Mouse (Mus musculus) forebrain, embryonic 11.5 days (tissue): ENCODE results near the gene Adprh. TPM values are rescaled to one million over a fixed set of nuclear protein-coding genes. Genes with fewer than 3 reads are reported as not detected.

ENCODE experiments used
- ATAC-seq: fragments of 200-750 bp; cut with Nextera tagmentation; replicated peaks from 2 replicates; pipeline ENCODE4 v1.8.0; 2017; ENCODE audit warnings: moderate TSS enrichment; ENCODE audit not compliant: low FRiP score
- DNase-seq: peaks from one replicate; pipeline ENCODE4 v3.0.0-alpha.2; 2017; ENCODE audit warnings: low spot score
- H3K27ac ChIP-seq: fragments of 300-500 bp; sonication (generic); 2 replicates; pipeline ENCODE4 v1.5.1; 2014; ENCODE audit warnings: low read depth, low read length
- H3K27me3 ChIP-seq: fragments of 300-500 bp; sonication (generic); 2 replicates; pipeline ENCODE4 v1.6.1; 2014; ENCODE audit warnings: mild to moderate bottlenecking, low read length, mixed read lengths; ENCODE audit not compliant: control insufficient read depth, insufficient read depth
- H3K36me3 ChIP-seq: fragments of 300-500 bp; sonication (generic); 2 replicates; pipeline ENCODE4 v1.6.1; 2014; ENCODE audit warnings: mild to moderate bottlenecking, low read length, moderate library complexity, mixed read lengths; ENCODE audit not compliant: control insufficient read depth, insufficient read depth
- H3K4me1 ChIP-seq: fragments of 300-500 bp; sonication (generic); replicated peaks from 2 replicates; pipeline ENCODE4 v1.6.1; 2014; ENCODE audit warnings: low read length, mixed read lengths; ENCODE audit not compliant: control insufficient read depth, insufficient read depth
- H3K4me2 ChIP-seq: fragments of 300-500 bp; sonication (generic); 2 replicates; pipeline ENCODE4 v1.6.1; 2014; ENCODE audit warnings: low read depth, mild to moderate bottlenecking, low read length, moderate library complexity, mixed read lengths; ENCODE audit not compliant: severe bottlenecking
- H3K4me3 ChIP-seq: fragments of 300-500 bp; sonication (generic); 2 replicates; pipeline ENCODE4 v1.5.1; 2014; ENCODE audit warnings: low read depth, low read length
- H3K9ac ChIP-seq: fragments of 300-500 bp; sonication (generic); 2 replicates; pipeline ENCODE4 v1.6.1; 2014; ENCODE audit warnings: low read length
- H3K9me3 ChIP-seq: fragments of 300-500 bp; sonication (generic); 2 replicates; pipeline ENCODE4 v1.6.1; 2016; ENCODE audit warnings: low read length, mixed read lengths; ENCODE audit not compliant: control insufficient read depth
- WGBS: fragments of 180-500 bp; shearing (Covaris S2); extraction: QIAGEN DNeasy Blood & Tissue Kit; methylation state at CpG from one replicate; pipeline ENCODE4 v1.1.7; 2014; 5-methylcytosine and 5-hydroxymethylcytosine counted together
- polyA plus RNA-seq: library from polyadenylated mRNA; unstranded; fragments of >200 nt; fragmentation: Nextera tagmentation; extraction: Ambion mirVana; gene quantifications from 2 replicates; pipeline ENCODE4 v1.2.1, GENCODE M21; 2014

The Adprh gene
- polyA plus RNA-seq, 1 experiment from 2014 or later = 135 TPM

DNA sequence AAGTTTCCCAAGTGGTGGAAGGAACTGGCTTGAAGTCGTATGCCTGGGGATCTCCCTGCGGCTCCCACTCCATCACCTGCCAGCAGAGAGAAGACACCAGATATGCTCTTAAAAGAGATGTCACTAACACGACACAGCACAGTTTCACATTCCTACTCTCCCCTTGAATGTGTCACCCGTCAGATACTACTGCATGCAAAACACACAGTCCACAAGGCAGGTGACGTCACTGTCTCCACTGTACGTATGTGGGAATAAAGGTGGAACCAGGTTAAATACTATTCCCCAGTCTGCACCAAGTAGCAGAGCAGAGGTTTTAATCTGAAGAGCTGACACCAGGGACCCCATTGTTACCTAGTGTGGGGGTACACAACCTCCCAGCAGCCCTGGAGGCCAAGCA lies 12.1 kb downstream of the Adprh start:
- peaks cover 8% of the 10 kb centered on the region for H3K36me3 ChIP-seq
- no peaks in the 10 kb centered on the region for H3K9me3 ChIP-seq
- H3K27me3 ChIP-seq = no peaks in the 10 kb centered on the region
- DNase-seq (no peak), ATAC-seq (no peak)
- no peaks in the 10 kb centered on the region for H3K4me1 ChIP-seq
- WGBS = 88% methylated on average over 6 of the region's 6 CpGs
- H3K4me3 ChIP-seq = no peak overlapping the region
- no peak overlapping the region for H3K9ac ChIP-seq
- H3K27ac ChIP-seq = no peak overlapping the region
- H3K4me2 ChIP-seq = no peak overlapping the region

DNA sequence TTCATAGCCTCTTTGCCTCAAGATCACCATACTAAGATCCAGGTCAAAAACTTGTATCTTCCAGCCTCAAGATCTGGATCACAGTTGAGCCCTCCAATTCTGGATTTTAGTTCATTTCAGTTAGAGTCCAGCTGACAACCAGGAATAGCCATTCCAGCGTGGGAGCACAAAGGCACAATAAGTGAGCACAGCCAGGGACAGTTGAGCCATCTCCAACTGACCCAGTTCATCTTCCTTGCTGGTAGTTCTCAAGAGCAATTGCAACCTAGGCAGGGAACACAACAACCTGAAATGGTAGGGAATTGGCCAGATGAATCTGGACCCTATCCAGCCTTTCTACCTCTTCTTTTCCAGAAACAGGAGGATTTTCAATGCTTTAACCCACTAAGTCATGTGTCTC lies 13.3 kb downstream of the Adprh start:
- ATAC-seq (no peak), DNase-seq (no peak)
- H3K4me2 ChIP-seq = no peak overlapping the region
- WGBS = 92% methylated on average over 1 of the region's 1 CpGs
- H3K27me3 ChIP-seq = no peaks in the 10 kb centered on the region
- H3K36me3 ChIP-seq = no peaks in the 10 kb centered on the region
- H3K9me3 ChIP-seq = no peaks in the 10 kb centered on the region
- H3K4me3 ChIP-seq = no peak overlapping the region
- no peak overlapping the region for H3K9ac ChIP-seq
- H3K27ac ChIP-seq = no peak overlapping the region
- no peaks in the 10 kb centered on the region for H3K4me1 ChIP-seq

DNA sequence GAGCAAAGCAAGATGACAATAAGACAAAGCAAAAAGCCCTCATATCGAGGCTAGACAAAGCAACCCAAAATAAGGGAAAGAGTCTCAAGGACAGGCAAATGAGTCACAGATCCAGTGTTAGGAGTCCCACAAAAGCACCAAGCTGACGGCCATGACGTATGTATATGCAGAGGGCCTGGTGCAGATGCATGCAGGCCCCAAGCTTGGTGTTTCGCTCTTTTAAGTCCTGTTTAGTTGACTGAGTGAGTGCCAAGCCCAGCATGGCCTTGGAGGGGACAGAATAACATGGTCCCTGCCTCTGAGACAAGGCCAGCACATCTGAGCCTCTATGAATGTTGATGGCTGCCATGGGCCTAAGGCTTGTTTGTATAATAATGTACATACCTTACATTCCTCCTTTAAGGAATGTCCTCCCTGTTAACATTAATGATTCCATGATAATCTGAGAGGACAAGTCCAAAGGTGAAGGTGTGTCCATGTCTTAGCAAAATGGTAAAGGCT lies 18.2 kb downstream of the Adprh start:
- no peaks in the 10 kb centered on the region for H3K9me3 ChIP-seq
- WGBS = 85% methylated on average over 4 of the region's 4 CpGs

DNA sequence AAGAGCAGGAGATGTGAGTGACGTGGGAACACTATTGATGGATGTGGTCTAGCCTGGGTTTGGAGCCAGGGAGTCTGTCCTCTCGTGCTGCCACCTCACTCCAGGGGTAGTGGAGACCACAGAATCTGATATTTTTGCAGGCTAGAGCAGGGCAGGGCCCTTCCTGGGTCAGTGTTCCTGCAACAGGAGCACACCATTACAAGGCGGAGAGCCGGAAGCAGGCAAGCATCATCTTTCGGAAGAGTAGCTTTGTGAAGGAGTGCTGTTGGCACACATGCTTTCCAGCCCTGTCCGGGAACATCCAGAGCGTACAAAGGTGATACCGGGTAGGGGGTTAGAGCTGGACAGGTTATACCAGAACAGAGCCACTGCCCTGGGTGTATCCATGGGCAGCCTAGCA lies 19.0 kb downstream of the Adprh start:
- Histone ChIP-seq H3K4me1 (no peaks in the 10 kb centered on the region), H3K27ac (no peak overlapping the region), H3K4me2 (no peak overlapping the region), H3K9me3 (no peaks in the 10 kb centered on the region), H3K4me3 (no peak overlapping the region), H3K36me3 (no peaks in the 10 kb centered on the region), H3K27me3 (no peaks in the 10 kb centered on the region), H3K9ac (no peak overlapping the region)
- 91% methylated on average over 8 of the region's 8 CpGs for WGBS
- DNase-seq = no peak
- ATAC-seq = no peak

More for the DNA sequence above, 18.2 kb downstream of the Adprh start:
- H3K9ac ChIP-seq = no peak overlapping the region
- H3K36me3 ChIP-seq = no peaks in the 10 kb centered on the region
- H3K27ac ChIP-seq = no peak overlapping the region
- H3K4me2 ChIP-seq = no peak overlapping the region
- H3K4me3 ChIP-seq = no peak overlapping the region
- no peaks in the 10 kb centered on the region for H3K27me3 ChIP-seq
- no peak for ATAC-seq
- H3K4me1 ChIP-seq = no peaks in the 10 kb centered on the region
- DNase-seq = no peak

DNA sequence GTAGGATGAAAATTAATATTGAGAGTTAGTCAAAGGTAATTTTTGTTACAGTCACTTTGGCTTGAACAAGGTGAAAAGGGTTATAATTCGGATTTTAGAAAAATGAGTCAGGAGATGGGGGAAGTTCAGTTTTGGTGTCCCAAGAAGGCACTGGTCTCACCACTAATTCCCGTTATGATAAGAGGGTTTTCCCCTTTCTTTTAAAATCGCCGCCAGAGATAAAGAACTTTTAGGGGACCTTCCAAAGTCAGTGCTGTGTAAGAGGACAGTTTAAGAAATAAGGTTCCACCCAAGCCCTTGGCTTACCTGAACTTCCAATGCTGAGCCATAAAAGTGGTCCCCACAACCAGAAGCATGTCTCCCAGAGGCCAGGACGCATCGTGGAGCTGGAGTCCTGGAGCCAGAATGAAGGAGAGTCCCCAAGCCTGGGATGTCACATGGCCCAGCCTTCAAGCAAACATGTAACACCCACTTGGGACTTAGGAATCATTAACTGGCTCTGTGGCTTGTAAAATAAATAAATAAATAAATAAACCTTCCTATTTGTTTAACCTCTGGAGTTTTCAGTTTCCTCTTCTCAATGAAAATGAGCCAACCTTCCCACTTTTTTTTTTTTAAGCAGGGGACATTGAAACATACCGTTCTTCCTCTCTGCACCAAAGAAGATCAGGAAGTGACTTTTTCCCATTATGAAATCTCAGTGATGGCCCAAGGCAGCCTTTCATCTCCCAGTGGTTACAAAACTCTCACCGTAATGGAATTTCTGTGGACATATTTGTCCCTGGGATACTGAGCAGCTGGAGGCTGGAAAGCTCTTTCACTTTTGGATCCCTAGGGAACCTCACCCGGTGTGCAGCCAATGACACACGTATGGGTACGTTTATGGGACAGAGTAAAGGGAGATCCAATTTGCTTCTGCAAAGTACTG lies 19.7 kb downstream of the Adprh start, which contains the start of gene Pla1a:
Gene Pla1a, minus strand, starts transcription at position 648 of the 928 bp plus-strand sequence.
- 88% methylated on average over 11 of the region's 11 CpGs for WGBS
- Histone ChIP-seq H3K4me3 (no peak within 1 kb of the TSS), H3K4me1 (no peaks in the 10 kb centered on the region), H3K27ac (no peak within 1 kb of the TSS), H3K9me3 (no peaks in the 10 kb centered on the region), H3K4me2 (no peak within 1 kb of the TSS), H3K36me3 (no peaks in the 10 kb centered on the region), H3K9ac (no peak within 1 kb of the TSS), H3K27me3 (no peaks in the 10 kb centered on the region)
- ATAC-seq = no peak
- DNase-seq = no peak

DNA sequence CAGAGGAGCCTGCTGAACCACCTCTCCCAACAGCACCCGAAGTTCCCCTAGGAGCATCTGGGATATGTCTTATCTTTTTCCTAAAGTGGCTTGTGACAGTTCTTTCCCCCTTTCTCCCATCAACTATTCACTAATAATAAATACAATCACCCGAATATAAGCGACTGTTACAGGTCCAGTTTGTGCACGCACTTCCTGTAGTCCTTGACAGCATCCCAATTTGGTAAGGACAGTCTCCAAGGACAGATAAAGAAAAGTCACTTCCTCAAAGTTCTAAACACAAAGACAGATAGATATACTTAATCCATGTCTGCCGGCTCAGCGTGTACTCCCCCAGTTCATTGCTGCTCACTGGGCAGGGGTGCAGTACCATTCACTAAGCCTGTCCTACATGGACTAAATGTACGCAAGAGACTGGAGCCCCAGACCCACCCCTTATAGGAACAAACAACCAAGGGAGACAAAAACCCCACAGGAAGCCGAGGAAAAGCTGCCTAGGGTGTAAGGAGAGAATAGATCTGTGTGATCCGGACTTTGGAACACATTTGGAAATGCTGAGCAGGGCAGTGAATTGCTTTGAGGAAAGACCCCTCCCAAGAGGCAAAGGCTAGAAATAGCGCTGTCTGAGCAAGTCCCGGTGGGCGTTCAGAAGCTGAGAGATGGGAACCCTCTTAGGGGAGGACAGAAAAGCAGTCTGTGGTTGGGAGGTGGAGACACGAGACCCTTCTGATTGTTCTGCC lies 20.9 kb downstream of the Adprh start:
- no peak overlapping the region for H3K9ac ChIP-seq
- H3K4me2 ChIP-seq = no peak overlapping the region
- no peaks in the 10 kb centered on the region for H3K4me1 ChIP-seq
- ATAC-seq = no peak
- WGBS = 40% methylated on average over 13 of the region's 13 CpGs
- no peaks in the 10 kb centered on the region for H3K36me3 ChIP-seq
- no peak overlapping the region for H3K4me3 ChIP-seq
- no peak overlapping the region for H3K27ac ChIP-seq
- H3K9me3 ChIP-seq = no peaks in the 10 kb centered on the region
- H3K27me3 ChIP-seq = no peaks in the 10 kb centered on the region
- no peak for DNase-seq

DNA sequence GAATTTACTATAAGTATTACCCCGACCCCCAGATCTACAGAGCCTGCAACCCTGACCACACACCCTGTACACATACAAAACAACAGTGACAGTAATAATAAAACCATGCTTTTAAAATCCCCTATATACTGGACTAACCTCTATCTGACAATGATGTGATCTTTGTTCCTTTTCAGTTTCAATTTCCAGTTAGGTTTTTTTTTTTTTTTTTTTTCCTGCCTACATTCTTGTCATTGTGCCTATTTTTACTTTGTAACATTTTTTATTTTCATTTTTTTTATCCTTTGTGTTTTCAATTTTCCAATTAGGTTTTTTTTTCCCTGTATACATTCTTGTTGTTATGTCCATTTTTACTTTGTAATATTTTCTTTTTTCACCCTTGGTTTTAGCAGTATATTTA lies 26.7 kb downstream of the Adprh start:
- no peak overlapping the region for H3K9ac ChIP-seq
- WGBS = 85% methylated on average over 1 of the region's 1 CpGs
- ATAC-seq = no peak
- H3K4me1 ChIP-seq = no peaks in the 10 kb centered on the region
- no peaks in the 10 kb centered on the region for H3K27me3 ChIP-seq
- no peak overlapping the region for H3K4me2 ChIP-seq
- H3K4me3 ChIP-seq = no peak overlapping the region
- no peak for DNase-seq
- no peaks in the 10 kb centered on the region for H3K36me3 ChIP-seq
- no peaks in the 10 kb centered on the region for H3K9me3 ChIP-seq
- H3K27ac ChIP-seq = no peak overlapping the region

DNA sequence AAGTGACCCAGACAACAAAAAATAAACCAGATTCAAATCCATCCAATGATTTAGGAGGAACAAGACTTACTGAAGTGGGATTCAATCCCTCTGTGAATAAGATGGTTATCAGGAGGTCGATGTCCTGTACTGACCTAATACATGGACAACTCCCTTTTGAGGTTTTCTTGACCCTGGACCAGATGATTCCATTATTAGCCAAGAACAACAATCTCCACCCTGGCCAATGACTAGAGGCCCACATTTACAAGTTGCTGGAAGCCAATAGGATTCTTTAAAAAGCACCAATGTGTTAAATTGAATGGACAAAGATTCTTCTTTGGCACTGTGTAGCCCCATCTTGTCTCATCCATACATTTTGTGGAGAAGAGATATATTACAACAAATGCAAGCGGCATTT lies 27.1 kb downstream of the Adprh start:
- WGBS = 88% methylated on average over 2 of the region's 2 CpGs
- H3K27me3 ChIP-seq = no peaks in the 10 kb centered on the region

More for the DNA sequence above, 27.1 kb downstream of the Adprh start:
- ATAC-seq (no peak), DNase-seq (no peak)
- H3K9ac ChIP-seq = no peak overlapping the region
- no peaks in the 10 kb centered on the region for H3K36me3 ChIP-seq
- H3K4me3 ChIP-seq = no peak overlapping the region
- no peak overlapping the region for H3K4me2 ChIP-seq
- H3K27ac ChIP-seq = no peak overlapping the region
- no peaks in the 10 kb centered on the region for H3K4me1 ChIP-seq
- no peaks in the 10 kb centered on the region for H3K9me3 ChIP-seq
